Mouse (Mus musculus): Measurements from ENCODE around the gene Cers3.

The Cers3 gene

DNA sequence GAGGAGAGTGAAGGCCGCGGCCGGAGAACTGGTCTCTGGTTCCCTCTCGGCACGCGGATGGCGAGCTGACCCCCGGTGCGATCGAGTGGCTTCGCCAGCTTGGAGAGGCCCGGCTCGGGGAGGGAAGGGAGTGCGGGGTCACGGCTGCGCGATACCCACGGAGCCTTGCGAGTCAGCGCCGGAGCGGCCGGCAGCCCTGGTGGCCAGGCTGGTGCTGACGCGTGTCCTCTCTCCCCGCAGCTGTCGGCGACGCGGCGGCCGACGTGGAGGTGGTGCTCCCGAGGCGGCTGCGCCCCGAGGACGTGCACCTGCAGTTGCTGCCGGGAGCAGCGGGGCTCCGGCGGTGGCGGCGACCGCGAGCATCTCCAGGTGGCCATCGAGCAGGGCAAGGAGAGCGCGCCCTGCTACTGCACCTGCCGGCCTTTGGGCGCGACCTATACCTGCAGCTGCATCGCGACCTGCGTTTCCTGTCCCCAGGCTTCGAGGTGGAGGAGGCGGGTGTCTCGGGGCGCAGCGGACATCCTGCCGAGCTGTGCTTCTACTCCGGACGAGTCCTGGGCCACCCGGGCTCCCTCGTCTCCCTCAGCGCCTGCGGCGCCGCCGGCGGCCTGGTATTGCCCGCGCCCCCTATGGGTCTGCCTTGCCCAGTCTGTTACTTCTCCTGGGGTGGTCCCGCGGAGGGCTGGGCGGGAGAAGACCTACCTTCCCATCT lies 96.9 kb downstream of the Cers3 start:
- no peak for DNase-seq (ENCODE audit: low read depth)

DNA sequence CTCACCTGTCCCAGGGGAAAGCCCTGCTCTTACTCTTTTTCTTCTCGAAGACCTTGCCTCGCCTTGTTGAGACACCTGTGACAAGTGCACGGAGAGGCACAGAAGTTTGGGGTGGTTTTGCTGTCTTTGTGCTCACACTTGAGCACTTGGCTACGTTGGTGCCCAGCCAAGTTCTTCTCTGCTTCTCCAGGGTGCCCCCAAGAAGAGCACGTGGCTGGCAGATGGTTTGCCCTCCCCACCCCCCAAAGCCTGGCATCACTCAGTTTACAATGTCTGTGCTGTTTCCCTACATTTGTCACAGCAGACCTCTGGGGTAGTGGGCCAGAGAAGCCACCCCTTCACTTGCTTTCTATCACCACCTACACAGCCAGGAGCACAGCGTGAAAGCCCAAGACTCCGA lies 97.9 kb downstream of the Cers3 start:
- no peak for DNase-seq (ENCODE audit: low read depth)

DNA sequence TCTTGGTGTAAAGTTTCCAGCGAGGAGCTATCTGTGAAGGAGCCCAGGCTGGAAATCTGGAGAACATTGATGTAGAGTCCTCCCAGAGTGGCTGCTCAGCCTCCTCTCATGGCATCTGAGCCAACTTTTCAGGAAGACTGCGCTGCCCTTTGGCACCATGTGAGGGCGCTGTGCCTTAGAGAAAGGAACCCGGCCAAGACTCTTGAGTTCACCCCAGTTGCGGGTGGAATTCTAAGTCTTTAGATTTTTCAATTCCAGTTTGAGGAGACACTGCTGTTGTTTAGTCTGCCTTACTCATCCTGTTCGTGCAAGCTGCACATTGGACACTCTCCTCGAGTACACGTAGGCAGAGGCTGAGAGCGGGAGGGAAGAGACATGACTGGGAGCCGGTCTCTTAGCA lies 98.7 kb downstream of the Cers3 start:
- DNase-seq (ENCODE audit: low read depth): peak; percentile 62

DNA sequence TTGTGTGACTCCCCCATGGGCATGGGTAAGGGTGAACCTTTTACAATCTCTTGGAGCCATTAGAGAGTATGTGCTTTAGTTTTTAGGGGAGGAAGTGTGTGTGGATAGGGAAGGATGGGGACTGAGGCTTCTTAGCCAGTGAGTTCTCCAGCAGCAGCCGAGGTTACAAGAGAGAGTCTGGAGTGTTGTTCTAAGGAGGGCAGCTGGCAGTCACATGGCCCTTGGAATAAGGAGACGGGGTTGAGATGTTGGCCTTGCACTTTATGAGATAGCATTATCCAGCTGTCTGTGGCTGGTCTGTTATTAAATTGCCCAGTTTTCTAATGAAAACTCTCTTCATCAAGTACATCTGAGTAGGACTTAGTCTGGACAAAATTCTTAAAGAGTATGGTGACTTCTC lies 100.5 kb downstream of the Cers3 start:
- DNase-seq (ENCODE audit: low read depth): no peak

DNA sequence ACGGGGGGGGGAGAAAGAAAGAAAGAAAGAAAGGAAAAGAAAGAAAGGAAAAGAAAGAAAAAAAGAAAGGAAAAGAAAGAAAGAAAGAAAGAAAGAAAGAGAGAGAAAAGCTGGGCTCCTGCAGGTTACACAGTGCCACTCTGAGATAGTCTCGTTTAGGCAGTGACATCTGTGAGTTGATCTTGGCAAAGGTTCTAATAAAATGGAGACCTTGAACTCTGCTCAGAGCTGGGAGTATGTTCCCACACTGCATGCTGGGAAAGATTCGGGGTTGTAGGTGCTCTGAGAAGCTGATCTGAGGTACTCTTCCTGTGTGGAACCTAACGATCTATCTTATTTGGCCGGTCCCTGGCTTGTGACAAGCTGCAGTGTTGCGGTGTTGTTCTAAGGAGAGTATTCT lies 103.3 kb downstream of the Cers3 start:
- DNase-seq (ENCODE audit: low read depth): no peak

DNA sequence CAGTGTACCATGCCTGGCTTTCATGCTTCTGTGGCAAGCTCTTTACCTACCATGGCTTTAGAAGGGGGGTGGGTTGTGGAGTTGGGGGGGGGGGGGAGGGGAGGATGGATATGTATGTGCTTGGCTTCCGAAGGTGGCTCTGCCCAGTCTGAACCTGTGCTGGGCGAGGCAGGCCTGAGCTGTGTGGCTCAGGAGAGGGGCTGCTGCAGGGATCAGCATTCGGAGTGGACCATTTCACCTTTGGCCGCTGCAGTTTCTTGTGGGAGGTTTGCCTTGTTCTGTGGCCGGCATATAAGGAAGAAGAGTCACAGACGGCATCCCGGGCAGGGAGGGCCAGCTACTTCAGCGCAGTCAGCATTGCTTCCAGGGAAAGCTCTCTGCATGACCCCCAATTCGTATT lies 104.0 kb downstream of the Cers3 start:
- DNase-seq (ENCODE audit: low read depth): no peak

DNA sequence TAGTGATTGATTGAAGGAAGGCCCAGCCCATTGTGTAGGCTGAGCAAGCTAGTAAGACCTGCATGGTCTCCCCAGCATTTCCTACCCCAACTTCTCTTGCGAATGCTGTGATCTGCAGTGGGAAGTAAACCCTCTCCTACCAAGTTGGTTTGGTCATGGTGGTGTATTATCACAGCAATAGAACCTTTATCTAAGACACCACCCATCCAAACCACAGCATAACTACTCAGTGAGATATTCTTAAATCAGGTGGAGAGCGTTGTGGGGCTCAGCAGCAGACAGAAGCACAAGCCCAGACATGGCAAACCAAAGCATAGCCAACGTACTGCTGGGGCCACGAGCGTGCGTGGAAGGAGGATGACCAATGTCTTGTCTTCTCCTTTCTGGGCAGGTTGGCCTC lies 106.0 kb downstream of the Cers3 start:
- DNase-seq (ENCODE audit: low read depth): no peak

DNA sequence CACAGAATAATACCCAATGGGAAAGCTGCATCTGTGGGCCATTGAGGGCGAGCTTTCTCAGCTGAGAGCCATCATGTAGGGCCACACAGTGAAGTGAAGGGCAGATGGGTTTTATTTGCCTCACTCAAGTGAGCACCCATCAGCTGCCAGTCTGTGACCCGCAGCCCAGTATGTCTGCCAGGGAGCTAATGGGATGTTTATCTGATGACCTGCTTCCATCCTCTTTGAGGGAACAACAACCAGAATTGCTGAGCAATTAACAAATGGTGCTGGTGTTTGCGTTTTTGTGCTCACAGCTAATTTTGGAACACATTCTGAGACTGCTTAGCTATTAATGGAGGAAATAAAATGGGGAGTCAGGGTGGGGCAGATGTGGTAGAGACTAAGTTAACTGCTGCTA lies 108.9 kb downstream of the Cers3 start:
- DNase-seq (ENCODE audit: low read depth): no peak

DNA sequence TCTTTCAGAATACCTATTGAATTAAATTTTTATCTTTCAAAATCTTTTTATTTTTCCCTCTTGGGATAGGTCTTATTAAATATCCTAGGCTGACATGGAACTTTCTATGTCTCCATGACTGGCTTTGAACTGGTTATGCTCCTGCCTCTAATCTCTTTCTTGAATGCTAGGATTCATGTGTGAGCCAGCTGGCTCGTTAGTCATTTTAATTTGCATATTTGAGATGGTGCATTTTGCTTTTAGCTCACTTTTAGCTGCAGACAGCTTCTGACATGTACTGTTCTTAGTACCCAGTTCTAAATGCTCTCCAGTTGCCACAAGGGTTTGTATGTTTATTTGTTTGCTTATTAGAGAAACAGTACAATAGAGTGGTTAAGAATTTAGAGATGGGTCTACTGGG lies 114.3 kb downstream of the Cers3 start:
- no peak for DNase-seq (ENCODE audit: low read depth)

DNA sequence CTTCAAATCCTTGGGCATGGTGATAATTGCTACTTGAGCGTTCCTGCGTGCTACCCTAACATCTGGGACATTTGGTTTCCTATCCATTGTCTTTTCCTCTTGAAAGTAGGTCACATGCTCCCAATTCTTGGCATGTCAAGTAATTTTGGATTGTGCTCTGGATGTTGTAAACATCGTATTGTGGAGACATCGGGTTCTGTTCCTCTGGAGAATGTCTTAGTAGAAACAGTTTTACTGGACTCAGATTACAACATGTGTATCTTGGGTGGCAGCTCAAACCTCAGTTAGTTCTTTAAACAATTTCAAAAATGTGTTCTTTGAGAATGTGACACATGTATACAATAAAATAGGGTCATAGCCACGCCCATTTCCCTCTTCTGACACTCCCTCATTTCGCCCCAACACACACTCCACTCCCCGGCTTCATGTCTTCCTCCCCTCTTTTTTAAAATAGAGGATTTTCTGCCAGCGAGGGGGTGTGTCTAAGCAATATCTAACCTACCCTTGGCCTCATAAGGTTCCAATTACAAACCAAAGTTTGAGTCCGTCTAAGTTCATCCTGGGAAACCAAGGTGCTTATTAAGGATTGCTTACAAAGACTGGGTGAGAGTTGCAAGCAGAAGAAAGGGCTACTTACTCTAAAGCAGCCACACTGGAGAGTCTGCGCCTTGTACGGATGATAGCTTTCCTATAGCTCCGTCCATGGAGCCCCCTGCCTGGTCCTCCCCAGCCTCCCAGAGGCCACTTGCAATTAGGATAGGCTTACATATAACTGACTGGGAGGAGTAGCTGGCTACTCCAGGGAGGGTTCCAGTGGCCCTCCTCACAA lies 115.2 kb downstream of the Cers3 start:
- no peak for DNase-seq (ENCODE audit: low read depth)

DNA sequence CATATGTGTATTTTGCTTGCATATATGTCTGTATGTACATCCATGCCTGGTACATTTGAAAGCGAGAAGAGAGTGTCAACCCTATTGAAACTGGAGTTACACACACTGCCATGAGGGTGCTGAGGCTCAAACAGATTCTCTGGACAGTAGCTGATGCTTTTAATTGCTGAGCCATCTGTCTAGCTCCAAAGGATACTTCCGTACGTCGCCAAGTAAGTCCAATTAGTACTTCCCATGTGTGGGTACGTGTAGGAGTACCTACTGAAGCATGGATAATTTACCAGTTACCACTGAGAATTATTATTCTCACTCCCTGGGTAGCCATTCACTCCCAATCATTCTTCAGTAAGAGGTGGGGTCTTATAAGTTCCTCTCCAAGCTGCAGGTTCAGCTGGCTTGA lies 115.9 kb downstream of the Cers3 start:
- no peak for DNase-seq (ENCODE audit: low read depth)

DNA sequence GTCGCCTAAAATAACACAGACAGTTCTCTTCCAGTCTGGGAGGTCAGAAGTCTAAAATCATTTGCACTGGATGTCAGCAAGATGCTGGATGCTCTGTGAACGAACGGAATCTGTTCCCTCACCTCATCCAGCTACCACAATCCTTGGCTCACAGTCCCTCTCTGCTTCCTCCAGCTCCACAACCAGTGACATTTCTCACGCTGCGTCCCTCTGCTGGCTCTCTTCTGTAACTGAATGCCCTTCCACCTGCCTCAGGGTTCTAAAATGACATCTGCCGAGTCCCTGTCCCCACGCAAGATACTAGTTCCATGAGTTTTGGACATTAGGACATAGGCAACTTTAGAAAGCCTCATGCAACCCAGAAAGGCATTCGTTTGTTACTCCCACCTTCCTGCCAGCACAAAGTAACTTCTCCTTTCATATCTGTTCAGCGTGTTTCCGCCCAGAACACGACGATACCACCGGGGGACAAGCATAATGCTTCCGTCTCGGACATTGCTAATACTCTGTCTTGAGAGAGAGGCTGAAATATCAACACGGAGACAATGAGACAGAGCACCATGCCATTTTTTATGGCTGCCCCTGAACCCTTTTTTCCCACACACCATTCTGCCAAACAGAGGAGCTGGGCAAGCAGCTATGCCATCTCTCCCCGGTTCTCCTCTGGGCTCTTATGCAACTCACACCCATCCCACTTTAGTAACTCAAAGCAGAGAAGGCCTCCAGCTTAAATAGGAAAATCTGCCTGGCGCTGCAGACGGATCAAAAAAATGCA lies 123.8 kb downstream of the Cers3 start:
- DNase-seq (ENCODE audit: low read depth): no peak

DNA sequence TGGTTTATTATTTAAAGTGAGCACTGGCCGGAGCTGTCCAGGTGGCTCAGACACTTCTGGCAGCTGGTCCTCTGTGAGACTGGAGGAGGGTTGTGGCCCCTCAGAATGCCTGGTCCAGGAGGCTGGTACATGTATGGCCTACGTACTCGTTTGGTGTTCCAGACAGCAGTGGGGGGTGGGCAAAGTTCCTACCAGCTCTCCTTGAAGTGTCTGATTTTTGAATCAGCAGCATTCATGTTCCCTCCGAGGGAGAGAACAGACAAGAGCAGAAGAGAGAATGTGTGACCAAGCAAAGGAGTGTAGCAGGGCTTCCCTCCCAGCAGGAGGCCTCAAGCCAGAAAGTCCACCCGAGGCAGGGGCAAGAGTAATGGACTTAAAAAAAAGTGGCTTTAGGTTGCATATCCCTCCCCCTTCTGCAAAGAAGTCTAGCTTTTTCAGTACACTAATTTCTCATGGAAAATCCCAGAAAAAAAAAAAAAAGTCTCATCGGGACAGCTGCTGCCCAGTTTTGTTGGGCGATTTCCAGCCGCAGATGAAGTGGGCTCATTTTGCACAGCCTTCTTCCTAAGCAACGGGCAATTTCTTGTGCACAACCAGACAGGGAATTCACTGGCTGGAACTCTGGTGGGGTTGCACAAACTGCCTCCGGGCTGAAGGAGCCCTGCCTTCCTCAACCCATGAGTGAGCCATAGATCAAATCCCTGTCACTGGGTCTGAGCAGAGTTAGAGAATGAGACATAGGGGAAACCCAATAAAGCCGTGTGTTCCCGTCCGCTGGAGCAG lies 124.6 kb downstream of the Cers3 start:
- no peak for DNase-seq (ENCODE audit: low read depth)

DNA sequence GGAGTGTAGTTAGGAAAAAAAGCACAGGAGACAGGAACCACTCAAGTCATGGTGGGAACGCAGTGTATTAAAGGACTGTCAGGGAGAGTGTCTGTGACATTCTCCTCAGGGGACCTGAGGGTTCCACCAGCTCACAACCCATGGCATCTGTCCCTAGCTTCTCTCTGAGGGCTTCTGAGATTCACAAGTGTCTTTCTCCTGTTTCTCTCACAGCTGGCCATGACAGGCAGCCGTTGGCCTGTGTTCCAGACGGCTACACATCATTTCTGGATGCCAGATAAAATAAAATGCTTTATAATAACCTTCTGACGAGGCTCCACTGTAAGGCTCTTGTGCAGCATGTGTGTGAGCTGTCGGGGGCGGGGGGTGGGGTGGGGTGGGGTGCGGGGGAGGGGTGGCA lies 128.2 kb downstream of the Cers3 start:
- DNase-seq (ENCODE audit: low read depth): no peak

DNA sequence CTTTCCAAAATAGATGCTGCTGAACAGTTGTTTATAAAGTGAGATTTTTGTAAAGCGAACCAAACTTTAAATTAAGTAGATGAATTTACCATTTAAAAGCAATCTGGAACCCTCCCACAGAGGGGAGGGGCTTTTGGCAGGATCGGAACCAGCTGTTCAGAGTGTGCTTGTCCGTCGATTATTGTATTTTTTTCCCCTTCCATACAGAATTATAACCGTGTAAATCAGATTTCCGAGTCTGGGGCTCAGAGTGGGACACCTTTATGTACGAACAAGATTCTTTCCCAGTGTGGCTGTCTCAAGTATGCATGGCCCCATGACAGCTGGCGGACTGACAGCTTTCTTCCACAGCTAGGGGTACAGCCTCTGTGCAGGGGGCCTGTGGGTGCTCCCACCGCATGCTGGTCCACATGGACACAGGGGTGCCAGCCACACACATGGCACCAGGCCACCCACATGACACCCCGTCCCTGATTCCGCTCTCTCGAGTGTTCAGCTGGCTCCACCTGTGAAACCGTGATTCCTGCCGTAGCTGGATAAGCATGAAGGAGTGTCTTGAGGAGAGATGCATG lies 128.7 kb downstream of the Cers3 start:
- DNase-seq (ENCODE audit: low read depth): no peak

DNA sequence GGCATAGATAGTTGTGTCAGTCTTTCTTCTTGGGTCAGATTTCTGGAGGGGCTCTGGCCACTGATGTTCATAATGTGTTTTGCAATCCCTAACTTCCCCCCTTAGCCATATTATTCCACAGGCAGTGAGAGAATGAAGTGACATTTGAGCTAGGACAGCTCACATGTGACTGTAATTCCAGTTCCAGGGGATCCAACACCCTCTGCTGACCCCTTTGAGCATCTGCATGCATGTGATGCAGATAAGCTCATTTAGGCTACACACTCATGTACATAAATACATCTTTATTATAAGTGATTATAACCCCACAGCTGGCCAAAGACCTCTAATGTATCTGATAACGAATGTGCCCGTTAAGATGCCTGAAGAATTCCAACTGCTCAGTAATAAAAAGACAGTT lies 129.9 kb downstream of the Cers3 start:
- no peak for DNase-seq (ENCODE audit: low read depth)

Data from fibroblast of lung, adult 2 months (primary cell).